Mouse (Mus musculus) CD4-positive helper T cell, adult 2 months (primary cell): ENCODE measurements at regions not wholly inside any gene's neighbourhood (a gene's known extent, or its start where the extent isn't known, plus 50 kb on each side); places are given as distances from the start of the nearest gene placed in this dataset.
"Not testable (repeated sequence)": the region's sequence is repeated elsewhere in the genome, so short reads cannot be mapped to it uniquely, and the experiment has no call there.

Source experiments
- DNase-seq: peaks from one replicate; pipeline ENCODE4 v3.0.0-alpha.2; 2012; ENCODE audit warnings: low read depth, missing footprints, low spot score

DNA sequence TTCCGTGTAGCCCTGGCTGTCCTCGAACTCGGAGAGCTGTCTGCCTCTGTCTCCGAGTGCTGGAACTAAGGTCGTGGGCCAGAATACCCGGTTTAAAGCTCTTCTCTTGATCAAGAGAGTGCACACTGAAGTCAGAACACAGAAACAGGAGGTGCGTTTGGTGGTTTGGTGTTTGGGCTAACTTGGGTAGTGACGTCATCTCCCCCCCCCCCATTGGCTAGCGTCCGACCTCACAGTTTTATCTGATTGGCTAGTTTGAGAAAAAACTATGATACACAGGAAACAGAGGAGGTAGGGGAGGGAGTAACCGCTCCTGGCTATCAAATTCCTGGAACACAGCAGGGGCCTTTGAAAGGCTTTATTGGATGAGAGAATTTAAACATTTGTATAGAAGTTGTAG is 60.2 kb upstream of the Pim1 start:
- DNase-seq = peak; percentile 71

DNA sequence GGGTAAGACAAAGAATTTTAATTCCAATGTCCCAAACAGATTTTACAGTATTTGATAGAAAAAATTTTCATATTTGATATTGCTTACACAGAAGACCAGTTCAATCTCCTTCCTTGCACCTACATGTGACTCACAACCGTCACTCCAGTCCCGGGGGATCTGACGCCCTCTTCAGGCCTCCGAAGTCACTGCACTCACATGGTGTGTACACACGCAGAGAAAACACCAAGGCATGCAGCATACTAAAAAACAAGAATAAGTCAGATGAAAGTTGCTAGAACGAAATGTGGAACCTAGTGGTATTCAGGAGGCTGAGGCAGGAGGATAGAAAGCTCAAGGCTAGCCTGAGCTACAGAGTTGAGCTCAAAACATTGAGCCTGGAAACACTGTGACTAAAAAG is 59.7 kb upstream of the Pim1 start:
- no peak for DNase-seq

DNA sequence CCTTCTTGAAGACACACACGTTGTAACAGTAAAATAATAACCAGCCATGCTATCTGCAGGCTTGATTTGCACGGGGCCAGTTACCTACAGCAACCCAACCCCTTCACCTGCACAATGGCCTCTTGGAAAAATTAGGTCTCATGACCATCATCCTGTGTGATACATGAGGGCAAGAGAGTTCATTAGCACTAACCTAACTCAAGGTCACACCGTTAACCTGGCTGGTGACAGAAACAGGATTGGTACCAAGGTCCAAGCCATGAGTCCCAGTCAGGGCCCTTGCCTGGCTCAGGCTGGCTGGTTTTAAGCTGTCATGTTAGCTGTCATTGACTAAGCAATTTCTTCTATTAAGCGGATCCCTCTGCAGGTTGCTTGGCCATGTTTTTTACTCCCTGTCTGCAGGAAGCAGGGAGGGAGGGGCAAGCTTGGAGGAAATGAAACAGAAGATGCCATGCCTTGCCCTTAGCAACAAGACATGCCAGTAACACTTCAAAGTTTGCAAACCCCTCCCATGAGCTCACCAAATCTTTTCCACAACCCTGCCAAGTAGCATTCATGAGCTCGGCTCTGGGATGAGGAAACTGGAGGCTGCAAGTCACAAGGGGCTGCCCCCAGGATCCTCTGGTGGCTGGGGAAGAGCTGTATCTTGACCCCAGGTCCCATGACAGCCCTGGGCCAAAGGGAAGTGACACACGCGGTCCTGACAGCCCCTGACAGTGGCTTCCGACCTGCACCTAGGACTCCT is 58.8 kb upstream of the Pim1 start:
- peak; percentile 79 for DNase-seq

DNA sequence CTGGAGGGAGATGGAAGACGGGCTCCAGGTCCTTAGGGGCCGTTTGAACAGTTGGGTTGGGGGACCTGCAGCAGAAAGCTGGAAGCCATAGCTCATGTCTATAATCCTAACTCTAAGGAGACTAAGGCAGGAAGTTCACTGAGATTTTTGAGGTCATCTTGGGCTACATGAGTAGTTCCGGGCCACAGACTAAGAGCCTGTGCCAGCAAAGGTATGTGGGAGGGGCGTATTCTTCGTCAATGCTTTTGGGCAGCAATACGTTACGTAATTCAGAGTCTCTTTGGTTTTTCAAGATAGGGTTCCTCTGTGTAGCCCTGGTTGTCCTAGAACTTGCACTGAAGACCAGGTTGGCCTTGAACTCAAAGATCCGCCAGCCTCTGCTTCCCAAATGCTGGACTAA is 57.9 kb upstream of the Pim1 start:
- no peak for DNase-seq

DNA sequence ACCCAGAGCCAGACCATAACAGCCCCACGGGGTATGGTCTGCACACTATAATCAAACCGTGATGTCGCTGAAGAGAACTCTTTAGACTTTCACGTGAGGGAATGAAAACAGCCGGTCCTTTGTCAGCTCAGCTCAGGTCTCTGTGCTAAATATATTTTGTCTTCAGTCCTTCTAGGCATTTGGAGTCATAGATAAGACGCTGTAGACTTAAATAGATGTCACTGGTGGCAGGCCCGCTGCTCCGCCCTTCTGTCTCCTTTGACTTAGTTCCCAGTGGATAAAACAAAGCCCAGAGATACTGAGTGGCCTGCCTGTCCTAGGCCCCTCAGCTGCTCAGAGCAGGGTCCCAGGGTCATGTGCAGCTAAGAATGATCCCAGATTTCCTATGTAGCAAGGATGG is 57.2 kb upstream of the Pim1 start:
- no peak for DNase-seq

DNA sequence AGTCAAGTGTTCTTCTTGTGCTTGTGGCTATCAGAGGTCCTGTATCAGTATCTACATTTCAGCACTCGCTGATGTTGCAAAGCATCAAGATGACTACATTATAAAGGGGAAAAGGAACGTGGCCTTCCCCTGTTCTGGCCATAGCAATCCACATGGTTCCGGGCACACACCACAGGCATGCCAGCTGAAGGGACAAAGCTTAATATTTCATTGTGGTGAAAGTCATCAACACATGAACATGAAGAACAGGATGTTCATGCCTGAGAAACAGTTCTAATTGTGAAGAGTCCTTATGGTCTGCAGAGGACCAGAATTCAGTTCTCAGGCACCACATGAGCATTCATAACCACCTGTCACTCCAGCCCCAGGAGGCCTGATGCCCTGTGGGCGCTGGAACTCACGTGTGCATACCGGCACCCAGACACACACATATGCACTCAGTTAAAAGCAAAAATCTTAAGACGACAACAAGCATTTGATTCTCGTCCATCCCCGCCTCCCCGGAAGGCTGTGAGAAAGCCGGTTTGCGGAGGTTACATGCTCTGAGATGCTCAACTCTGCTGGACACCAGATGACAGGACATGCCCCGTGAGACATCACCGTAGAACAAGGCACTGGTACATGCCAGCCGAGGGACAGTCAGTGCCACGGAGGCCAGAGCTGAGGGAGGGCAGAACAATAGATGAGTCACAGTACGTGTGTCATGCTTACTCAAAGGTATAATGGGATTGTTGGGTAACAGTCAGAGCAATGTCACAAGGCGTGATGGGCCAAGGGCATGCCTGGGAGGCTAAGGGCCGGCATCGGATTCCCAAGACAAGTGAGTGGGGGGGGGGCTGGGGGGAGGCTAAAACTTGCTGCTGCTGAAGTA is 56.2 kb upstream of the Pim1 start:
- DNase-seq = no peak

DNA sequence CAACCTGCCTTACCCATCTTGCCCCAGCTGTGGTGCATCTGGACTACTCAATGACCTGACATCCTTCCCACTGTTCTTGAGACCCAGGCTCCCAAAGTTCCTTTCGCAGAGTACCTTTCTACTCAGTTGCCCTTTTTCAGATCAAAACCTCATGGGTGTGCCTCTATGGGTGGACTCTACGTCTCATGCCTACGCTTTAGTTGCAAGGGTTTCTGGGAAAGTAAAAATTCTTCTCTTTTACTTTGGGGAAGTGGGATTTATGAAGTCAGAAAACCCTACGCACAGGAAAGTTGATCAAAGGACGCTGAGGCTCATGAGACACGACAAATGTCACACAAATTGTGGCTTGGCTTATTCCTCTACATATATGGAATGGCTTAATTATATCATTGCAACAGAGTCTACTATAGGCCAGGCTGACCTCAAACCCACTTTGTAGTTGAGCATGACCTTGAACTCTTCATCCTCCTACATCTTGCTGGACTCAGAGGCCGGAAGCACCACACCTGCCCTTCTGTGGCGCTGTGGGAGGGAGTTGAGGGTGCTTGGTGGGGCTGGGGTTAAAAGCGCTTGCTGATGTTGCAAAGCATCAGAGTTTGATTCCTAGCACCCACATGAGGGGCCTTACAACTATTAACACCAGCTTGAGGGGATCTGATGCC is 55.1 kb upstream of the Pim1 start:
- DNase-seq = peak; percentile 50

DNA sequence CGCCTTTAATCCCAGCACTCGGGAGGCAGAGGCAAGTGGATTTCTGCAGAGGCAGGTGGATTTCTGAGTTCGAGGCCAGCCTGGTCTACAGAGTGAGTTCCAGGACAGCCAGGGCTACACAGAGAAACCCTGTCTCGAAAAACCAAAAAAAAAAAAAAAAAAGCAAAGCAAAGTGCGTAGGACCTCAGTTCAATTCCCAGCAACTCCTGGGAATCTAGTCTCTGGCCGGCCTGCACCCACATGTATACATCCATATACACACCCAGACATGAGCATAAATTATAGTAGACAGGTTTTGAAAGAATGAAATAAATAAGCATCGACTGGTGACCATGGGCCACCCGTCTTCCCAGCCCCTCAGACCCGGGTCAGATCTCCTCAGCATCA is 54.1 kb upstream of the Pim1 start:
- not testable (repeated sequence) for DNase-seq

DNA sequence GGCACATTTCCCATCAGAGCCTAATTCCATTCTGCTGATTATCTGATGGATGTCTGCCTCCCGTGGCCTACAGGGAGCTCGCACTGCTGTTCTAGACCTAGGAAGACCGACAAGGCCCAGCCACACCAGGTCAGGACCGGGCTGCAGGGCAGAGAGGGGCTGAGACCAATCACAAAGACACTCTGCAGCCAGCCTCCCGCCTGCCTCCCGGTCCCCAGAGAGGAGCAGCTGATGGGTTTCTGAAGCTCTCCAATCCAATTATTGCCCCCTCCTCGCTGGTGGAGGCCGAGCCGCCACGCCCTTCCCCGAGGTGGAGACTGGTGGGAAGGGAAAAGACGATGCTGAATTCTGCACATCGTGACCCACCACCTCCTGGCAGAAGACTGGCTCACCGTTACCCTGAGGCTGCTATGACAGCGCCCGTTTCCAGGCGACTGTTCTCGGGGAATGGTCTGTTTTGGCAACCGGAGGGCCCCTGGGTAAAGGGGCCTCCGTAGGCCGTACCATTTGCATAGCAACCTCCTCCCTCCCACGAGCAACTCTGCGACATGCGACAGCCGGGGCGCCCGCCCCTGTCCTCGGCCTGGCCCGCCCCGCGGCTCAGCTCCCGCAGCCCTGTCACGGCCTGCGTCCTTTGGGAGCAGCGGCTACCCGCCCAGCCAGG is 53.5 kb upstream of the Pim1 start:
- peak; percentile 90 for DNase-seq

DNA sequence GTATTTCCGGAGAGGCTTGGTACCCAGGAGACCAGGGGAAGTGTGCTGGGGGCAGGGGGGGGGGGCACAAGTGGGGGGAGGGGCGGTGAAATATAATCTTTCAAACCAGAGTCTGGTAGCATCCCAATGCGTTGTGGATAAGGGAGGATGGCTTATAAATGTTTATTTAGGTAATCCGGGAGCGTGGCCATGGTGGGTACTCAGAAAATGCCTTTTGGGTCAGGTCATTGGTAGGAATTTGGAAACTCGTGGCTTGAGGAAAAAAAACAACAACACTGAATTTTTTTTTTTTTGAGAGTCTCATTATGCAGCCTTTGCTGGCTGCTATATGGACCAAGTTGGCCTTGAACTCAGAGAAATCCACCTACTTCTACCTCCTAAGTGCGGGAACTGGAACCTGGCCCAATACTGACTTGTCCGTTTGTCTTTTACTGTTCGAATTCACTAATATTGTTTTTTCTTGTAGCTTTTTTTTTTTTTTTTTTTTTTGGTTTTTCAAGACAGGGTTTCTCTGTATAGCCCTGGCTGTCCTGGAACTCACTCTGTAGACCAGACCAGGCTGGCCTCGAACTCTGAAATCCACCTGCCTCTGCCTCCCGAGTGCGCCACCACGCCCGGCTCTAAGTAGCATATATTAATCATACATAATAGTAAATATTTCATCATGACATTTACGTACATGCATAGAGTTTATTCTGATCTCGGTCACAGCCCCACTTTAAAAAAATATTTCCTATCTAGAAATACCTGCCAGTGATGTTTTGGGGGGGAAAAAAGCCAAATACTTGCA is 52.8 kb upstream of the Pim1 start:
- no peak for DNase-seq

DNA sequence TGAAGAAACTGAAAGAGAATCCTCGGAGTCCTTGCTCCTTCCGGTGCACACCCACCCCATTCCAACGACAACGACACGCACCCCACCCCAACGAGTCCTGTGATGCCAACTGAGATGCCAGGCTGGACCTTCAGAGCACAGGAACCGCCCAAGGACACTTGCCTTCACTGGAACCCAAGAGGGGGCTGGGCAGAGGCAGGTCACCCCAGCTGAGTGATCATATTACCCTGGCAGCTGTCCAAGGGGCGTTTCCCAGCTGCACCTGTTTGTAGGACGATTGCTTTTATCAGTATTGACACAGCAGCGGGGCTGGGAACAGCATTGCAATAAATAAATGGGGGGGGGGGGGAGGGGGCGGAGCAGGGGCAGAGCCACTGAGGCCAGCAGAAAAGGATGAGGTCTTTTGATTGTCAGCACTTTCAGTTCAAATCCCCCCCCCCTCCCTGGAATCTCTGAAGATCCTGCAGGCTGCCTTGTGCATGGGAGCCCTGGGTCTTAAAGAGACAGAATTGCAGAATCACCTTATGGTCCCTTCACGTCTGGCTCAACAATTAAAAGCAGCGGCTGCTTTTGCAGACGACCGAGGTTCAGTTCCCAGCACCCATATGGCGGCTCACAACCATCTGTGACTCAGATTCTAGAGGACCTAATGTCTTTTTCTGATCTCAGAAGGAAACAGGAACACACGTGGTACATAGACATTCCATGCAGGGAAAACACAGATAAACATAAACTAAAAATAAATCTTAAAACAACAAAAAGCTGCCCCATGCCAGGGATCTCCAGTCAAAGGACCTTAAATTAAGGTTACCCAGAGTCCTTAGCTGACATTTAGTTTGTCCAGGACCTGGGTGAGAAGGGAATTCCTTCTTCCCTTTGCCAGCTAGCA is 52.0 kb upstream of the Pim1 start:
- DNase-seq = peak; percentile 71

DNA sequence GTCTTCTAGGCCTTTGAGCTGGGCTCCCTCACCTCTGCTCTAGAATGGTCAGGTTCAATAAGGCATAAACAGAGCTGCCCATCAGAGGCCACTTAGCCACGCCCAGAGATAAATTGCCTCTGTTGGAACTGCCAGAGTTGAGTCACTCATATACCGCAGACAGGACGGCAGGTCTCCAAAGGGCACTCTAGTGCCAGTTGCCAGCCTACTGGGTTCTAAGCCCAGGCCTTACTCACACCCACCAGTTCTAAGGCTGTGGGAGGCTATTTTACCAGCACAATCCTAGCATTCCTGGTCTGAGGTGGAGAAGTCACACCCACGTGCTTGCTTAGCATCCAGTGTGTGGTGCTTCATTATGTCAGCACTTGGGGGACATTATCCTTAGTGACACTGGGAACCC is 50.6 kb upstream of the Pim1 start:
- no peak for DNase-seq

DNA sequence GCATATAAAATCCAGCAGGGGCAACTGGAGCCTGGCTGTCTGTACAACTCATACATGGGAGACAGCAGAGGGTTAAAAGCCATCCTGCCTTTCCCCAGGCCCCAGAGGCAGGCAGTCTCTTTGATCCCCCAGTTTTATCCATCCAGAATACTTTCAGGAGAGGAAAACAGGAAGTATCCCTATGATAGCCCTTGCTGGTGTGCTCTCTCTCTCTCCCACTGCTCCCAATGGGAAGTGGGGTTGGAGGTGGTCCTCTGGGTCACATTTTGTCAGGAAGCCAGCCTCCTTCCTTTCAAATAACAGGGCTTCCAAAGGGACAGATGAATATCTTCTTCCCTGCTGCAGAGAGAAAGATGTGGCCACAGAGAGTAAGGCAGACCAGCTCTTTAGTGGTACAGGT is 50.1 kb upstream of the Pim1 start:
- DNase-seq = no peak
